Mouse (Mus musculus) heart, embryonic 13.5 days (tissue): Measurements from ENCODE around the gene Rpsa. TPM values are rescaled to one million over a fixed set of nuclear protein-coding genes. Genes with fewer than 3 reads are reported as not detected.
A peak's percentile ranks its signal among the peaks of the same experiment; 100 is the strongest.
"Not testable (repeated sequence)": the region's sequence is repeated elsewhere in the genome, so short reads cannot be mapped to it uniquely, and the experiment has no call there.

Source experiments
- ATAC-seq: fragments of 200-750 bp; cut with Nextera tagmentation; 2 replicates; pipeline ENCODE4 v1.8.0; 2017; ENCODE audit warnings: moderate TSS enrichment; ENCODE audit not compliant: insufficient number of reproducible peaks, low FRiP score, low TSS enrichment; ENCODE audit errors: extremely low read depth
- H3K27ac ChIP-seq: fragments of 300-500 bp; sonication (generic); replicated peaks from 2 replicates; pipeline ENCODE4 v1.5.1; 2015; ENCODE audit warnings: moderate library complexity, mild to moderate bottlenecking, inconsistent platforms
- H3K27me3 ChIP-seq: fragments of 300-500 bp; sonication (generic); replicated peaks from 2 replicates; pipeline ENCODE4 v1.6.1; 2015; ENCODE audit warnings: mild to moderate bottlenecking, inconsistent platforms
- H3K36me3 ChIP-seq: fragments of 300-500 bp; sonication (generic); 2 replicates; pipeline ENCODE4 v1.6.1; 2015; ENCODE audit warnings: mild to moderate bottlenecking, inconsistent platforms
- H3K4me1 ChIP-seq: fragments of 300-500 bp; sonication (generic); 2 replicates; pipeline ENCODE4 v1.6.1; 2015; ENCODE audit warnings: inconsistent platforms
- H3K4me2 ChIP-seq: fragments of 300-500 bp; sonication (generic); 2 replicates; pipeline ENCODE4 v1.6.1; 2015; ENCODE audit warnings: inconsistent platforms, mild to moderate bottlenecking, moderate library complexity
- H3K4me3 ChIP-seq: fragments of 300-500 bp; sonication (generic); 2 replicates; pipeline ENCODE4 v1.5.1; 2015; ENCODE audit warnings: moderate library complexity, mild to moderate bottlenecking, inconsistent platforms
- H3K9ac ChIP-seq: fragments of 300-500 bp; sonication (generic); 2 replicates; pipeline ENCODE4 v1.6.1; 2015; ENCODE audit warnings: inconsistent platforms, mild to moderate bottlenecking, moderate library complexity
- H3K9me3 ChIP-seq: fragments of 300-500 bp; sonication (generic); 2 replicates; pipeline ENCODE4 v1.6.1; 2016; ENCODE audit warnings: inconsistent platforms
- WGBS: fragments of 180-500 bp; shearing (Covaris S2); methylation state at CpG from one replicate; pipeline ENCODE4 v1.1.7; 2015; ENCODE audit warnings: mixed read lengths; 5-methylcytosine and 5-hydroxymethylcytosine counted together
- polyA plus RNA-seq: library from polyadenylated mRNA; unstranded; fragments of >200 nt; fragmentation: Nextera tagmentation; extraction: Ambion mirVana; gene quantifications from 2 replicates; pipeline ENCODE4 v1.2.1, GENCODE M21; 2015

Rpsa gene
- polyA plus RNA-seq, 1 experiment from 2014 or later: 944 TPM

- WGBS: 69% methylated on average over 5 of the region's 5 CpGs
- Histone ChIP-seq H3K4me3 (no peak within 1 kb of the TSS), H3K27ac (no peak within 1 kb of the TSS), H3K4me2 (no peak within 1 kb of the TSS), H3K4me1 (0 out of 2 replicates have a peak, but pooled peaks cover 3% of the 10 kb centered on the region), H3K9me3 (no peaks in the 10 kb centered on the region), H3K36me3 (no peaks in the 10 kb centered on the region), H3K27me3 (no peaks in the 10 kb centered on the region), H3K9ac (no peak within 1 kb of the TSS)
- ATAC-seq: no peak
Observed at GRCm38 (mm10) chr9:120091696-120092238, 35.7 kb upstream of the Rpsa start, which contains the start of gene Ccr8. TSS of gene Ccr8 (plus strand) at chr9:120092114.

GRCm38 (mm10) chr9:120093701-120094100 lies 33.8 kb upstream of the Rpsa start:
- H3K9me3 ChIP-seq: no peaks in the 10 kb centered on the region
- ATAC-seq: no peak
- H3K4me2 ChIP-seq: no peak overlapping the region
- H3K27ac ChIP-seq: no peak overlapping the region
- 0 out of 2 replicates have a peak, but pooled peaks cover 3% of the 10 kb centered on the region for H3K4me1 ChIP-seq
- H3K4me3 ChIP-seq: no peak overlapping the region
- H3K9ac ChIP-seq: no peak overlapping the region
- H3K36me3 ChIP-seq: no peaks in the 10 kb centered on the region
- H3K27me3 ChIP-seq: no peaks in the 10 kb centered on the region
- 75% methylated on average over 13 of the region's 13 CpGs for WGBS

DNA sequence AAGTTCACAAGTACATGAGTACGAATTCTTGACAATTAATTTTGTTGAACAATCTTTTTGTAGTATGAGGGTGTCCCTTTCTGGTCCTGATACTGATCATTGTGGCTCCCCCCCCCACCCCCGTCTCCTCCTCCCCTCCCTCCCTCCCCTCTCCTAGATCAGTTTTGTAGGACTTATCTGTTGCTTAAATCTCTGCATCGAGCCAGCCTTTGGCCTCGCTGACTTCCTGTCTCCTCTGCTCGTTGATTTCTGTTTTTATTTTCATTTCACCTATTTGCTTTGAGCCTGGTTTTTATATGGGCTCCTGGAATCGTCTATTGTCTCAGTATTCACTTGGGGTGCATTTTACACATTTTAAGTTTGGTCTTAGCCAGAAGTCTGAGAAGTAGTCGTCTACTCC lies 31.6 kb upstream of the Rpsa start:
- no peak overlapping the region for H3K27ac ChIP-seq
- no peak for ATAC-seq
- H3K36me3 ChIP-seq: no peaks in the 10 kb centered on the region
- no peak overlapping the region for H3K4me3 ChIP-seq
- H3K27me3 ChIP-seq: no peaks in the 10 kb centered on the region
- H3K9ac ChIP-seq: no peak overlapping the region
- no peak overlapping the region for H3K4me2 ChIP-seq
- no peaks in the 10 kb centered on the region for H3K9me3 ChIP-seq
- H3K4me1 ChIP-seq: 0 out of 2 replicates have a peak, but pooled peaks cover 3% of the 10 kb centered on the region
- 69% methylated on average over 7 of the region's 7 CpGs for WGBS

DNA sequence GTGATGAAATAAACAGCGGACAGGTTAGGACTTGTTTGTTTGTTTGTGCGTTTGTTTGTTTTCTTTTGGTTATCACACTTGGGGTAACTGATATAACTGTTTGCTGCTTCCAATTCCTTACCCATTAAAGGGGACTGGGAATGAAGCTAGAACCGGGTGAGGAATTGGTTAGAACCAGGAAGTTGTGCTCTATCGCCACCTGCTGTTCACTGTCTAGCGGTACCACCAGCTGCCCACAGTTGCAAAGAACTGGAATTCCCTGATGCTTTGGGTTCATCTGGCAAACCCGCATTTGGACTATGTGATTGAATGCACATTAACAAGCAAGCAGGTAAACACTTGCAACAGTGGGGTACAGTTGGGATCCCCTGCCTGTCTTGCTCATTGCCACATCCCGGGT lies 28.8 kb upstream of the Rpsa start:
- H3K36me3 ChIP-seq: no peaks in the 10 kb centered on the region
- 20% methylated on average over 7 of the region's 7 CpGs for WGBS
- H3K4me2 ChIP-seq: 0 out of 2 replicates have a peak overlapping the region, but pooled peaks have one; percentile 24
- H3K27me3 ChIP-seq: no peaks in the 10 kb centered on the region
- no peak overlapping the region for H3K27ac ChIP-seq
- H3K9ac ChIP-seq: no peak overlapping the region; the same call in 1 of the 2 replicates
- 0 out of 2 replicates have a peak, but pooled peaks cover 3% of the 10 kb centered on the region for H3K4me1 ChIP-seq
- H3K9me3 ChIP-seq: peaks cover 12% of the 10 kb centered on the region
- H3K4me3 ChIP-seq: no peak overlapping the region
- no peak for ATAC-seq

GRCm38 (mm10) chr9:120099304-120099703 lies 28.2 kb upstream of the Rpsa start:
- no peak overlapping the region for H3K4me3 ChIP-seq
- no peak overlapping the region for H3K9ac ChIP-seq
- H3K27me3 ChIP-seq: no peaks in the 10 kb centered on the region
- no peaks in the 10 kb centered on the region for H3K36me3 ChIP-seq
- H3K4me1 ChIP-seq: no peaks in the 10 kb centered on the region
- no peak overlapping the region for H3K4me2 ChIP-seq
- H3K27ac ChIP-seq: no peak overlapping the region
- ATAC-seq: no peak
- H3K9me3 ChIP-seq: peaks cover 16% of the 10 kb centered on the region
- whole genome bisulfite sequencing: 81% methylated on average over 8 of the region's 8 CpGs

GRCm38 (mm10) chr9:120101165-120101564 lies 26.3 kb upstream of the Rpsa start:
- H3K9me3 ChIP-seq: peaks cover 17% of the 10 kb centered on the region
- no peak overlapping the region for H3K4me2 ChIP-seq
- WGBS: 83% methylated on average over 2 of the region's 2 CpGs
- H3K9ac ChIP-seq: no peak overlapping the region
- no peaks in the 10 kb centered on the region for H3K4me1 ChIP-seq
- H3K27me3 ChIP-seq: no peaks in the 10 kb centered on the region
- no peak overlapping the region for H3K27ac ChIP-seq
- no peak for ATAC-seq
- H3K36me3 ChIP-seq: no peaks in the 10 kb centered on the region
- no peak overlapping the region for H3K4me3 ChIP-seq

GRCm38 (mm10) chr9:120108953-120109352 lies 18.5 kb upstream of the Rpsa start:
- not testable (repeated sequence) for H3K9ac ChIP-seq, H3K36me3 ChIP-seq, H3K27me3 ChIP-seq, H3K9me3 ChIP-seq, H3K4me2 ChIP-seq, H3K27ac ChIP-seq, ATAC-seq, H3K4me3 ChIP-seq
- H3K4me1 ChIP-seq: peaks cover 11% of the 10 kb centered on the region
- WGBS: 85% methylated on average over 12 of the region's 12 CpGs

DNA sequence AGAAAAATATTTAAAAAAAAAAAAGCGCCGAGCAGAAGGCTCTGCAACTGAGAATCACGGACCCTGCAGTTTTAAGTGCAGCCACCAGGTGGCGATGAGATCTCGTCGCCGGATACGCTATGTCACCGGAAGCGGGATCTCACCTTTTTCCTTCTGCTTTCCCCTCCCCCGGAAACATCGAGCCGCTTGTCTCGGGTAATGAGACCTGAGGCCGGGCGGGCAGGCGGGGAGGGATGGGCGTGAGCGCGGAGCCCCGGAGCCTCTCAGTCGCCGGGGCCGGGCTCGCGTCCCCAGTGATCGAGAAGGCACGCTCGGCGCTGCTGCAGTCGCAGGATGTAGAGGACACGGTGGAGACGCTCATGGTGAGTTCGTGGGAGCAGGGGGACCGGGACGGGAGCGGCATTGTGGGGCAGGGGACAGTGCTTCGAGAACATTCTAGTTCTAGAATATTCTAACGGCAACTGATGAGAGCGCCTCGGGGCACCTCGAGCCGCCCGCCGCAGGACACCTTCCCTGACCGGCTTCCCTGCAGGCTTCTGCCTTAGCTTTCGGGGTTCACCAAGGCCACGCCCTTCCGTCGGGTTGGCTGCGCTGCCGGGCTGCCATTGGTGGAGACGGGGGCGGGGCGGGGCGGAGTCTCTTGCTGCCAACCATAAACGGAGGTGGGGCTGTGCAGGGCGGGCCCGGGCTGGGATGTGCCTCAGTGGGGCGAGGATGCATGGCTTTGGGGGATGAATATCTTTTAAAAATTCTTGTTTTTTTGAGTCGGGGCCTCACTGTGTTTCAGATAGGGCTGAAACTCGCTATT lies 17.1 kb upstream of the Rpsa start, which contains the start of gene Slc25a38:
Slc25a38 (plus strand) TSS at position 164 of the 808 bp plus-strand sequence.
- Histone ChIP-seq H3K9me3 (no peaks in the 10 kb centered on the region), H3K4me3 (peak within 1 kb of the TSS; percentile 90), H3K9ac (peak within 1 kb of the TSS; percentile 88), H3K27ac (peak within 1 kb of the TSS; percentile 95), H3K36me3 (no peaks in the 10 kb centered on the region), H3K4me2 (peak within 1 kb of the TSS; percentile 89), H3K27me3 (no peaks in the 10 kb centered on the region), H3K4me1 (peaks cover 17% of the 10 kb centered on the region)
- ATAC-seq: peak; percentile 97
- under 1% methylated on average over 62 of the region's 62 CpGs for WGBS

GRCm38 (mm10) chr9:120111156-120111945 lies 16.1 kb upstream of the Rpsa start:
- Histone ChIP-seq H3K27ac (peak overlapping the region; percentile 95), H3K9me3 (no peaks in the 10 kb centered on the region), H3K4me3 (peak overlapping the region; percentile 90), H3K36me3 (no peaks in the 10 kb centered on the region), H3K27me3 (no peaks in the 10 kb centered on the region), H3K4me1 (peaks cover 27% of the 10 kb centered on the region), H3K4me2 (peak overlapping the region; percentile 89), H3K9ac (peak overlapping the region; percentile 88)
- WGBS: 69% methylated on average over 15 of the region's 15 CpGs
- no peak for ATAC-seq

GRCm38 (mm10) chr9:120112472-120112871 lies 15.0 kb upstream of the Rpsa start:
- Histone ChIP-seq H3K27ac (peak overlapping the region; percentile 13; the same call in 1 of the 2 replicates), H3K4me3 (no peak overlapping the region), H3K9ac (no peak overlapping the region), H3K36me3 (peaks cover 11% of the 10 kb centered on the region), H3K4me1 (peaks cover 27% of the 10 kb centered on the region), H3K4me2 (peak overlapping the region; percentile 36; the same call in 1 of the 2 replicates), H3K27me3 (no peaks in the 10 kb centered on the region), H3K9me3 (no peaks in the 10 kb centered on the region)
- no peak for ATAC-seq
- 75% methylated on average over 6 of the region's 6 CpGs for WGBS

DNA sequence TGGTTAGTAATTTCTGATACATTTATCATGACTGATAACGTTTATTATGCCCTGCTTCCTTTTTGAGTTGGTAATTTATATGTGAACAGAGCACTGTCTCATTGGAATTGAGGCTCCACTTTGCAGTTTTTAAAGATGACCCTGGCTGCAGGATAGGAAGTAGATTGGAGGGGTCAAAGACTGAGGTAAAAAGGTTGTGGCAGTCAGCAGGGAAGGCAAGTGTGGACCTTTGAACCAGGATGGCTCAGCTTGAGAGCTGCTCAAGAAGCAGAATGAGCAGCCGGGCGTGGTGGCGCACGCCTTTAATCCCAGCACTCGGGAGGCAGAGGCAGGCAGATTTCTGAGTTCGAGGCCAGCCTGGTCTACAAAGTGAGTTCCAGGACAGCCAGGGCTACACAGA lies 14.0 kb upstream of the Rpsa start:
- H3K4me3 ChIP-seq: no peak overlapping the region
- peaks cover 21% of the 10 kb centered on the region for H3K36me3 ChIP-seq
- ATAC-seq: no peak
- no peak overlapping the region for H3K9ac ChIP-seq
- H3K27me3 ChIP-seq: no peaks in the 10 kb centered on the region
- H3K9me3 ChIP-seq: no peaks in the 10 kb centered on the region
- no peak overlapping the region for H3K27ac ChIP-seq
- peak overlapping the region; percentile 36; the same call in 1 of the 2 replicates for H3K4me2 ChIP-seq
- peaks cover 27% of the 10 kb centered on the region for H3K4me1 ChIP-seq
- 89% methylated on average over 7 of the region's 7 CpGs for WGBS
